Mouse (Mus musculus): ENCODE measurements at regions not wholly inside any gene's neighbourhood (a gene's known extent, or its start where the extent isn't known, plus 50 kb on each side); places are given as distances from the start of the nearest gene placed in this dataset.

DNA sequence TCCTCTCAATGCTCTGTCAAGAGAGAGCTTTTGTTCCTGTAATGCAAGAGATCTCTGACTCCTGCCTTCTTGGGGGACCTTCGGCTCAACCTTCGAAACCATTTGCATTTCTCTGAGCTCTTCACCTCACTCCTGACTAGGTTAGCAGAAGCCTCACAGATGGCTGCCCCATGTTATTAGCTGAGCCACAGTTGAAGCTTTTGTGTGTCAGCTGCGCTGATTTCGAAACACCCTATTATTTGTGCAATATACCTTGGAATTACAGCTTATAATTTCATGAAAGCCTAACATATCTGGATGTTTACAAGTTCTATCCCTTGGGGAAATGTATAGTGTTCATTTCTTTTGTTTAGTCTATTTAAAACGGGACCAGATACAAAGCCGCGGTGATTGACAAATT is 338.7 kb upstream of the 4930535I16Rik start:
- no peak for TF ChIP-seq CTCF (IDR thresholded peaks at IDR 0.05; ENCODE audit: borderline replicate concordance, extremely low read depth, insufficient read depth, insufficient read length)
- no peak for TF ChIP-seq POLR2A (IDR thresholded peaks at IDR 0.05; ENCODE audit: borderline replicate concordance, extremely low read depth, insufficient read depth, insufficient read length, poor library complexity, severe bottlenecking)

Measured in brain, embryonic 14.5 days (tissue).